Mouse (Mus musculus) intestine, embryonic 15.5 days (tissue): ENCODE data around the gene Knstrn. TPM values are rescaled to one million over a fixed set of nuclear protein-coding genes. Genes with fewer than 3 reads are reported as not detected.

Experiments
- ATAC-seq: fragments of 200-750 bp; cut with Nextera tagmentation; 2 replicates; pipeline ENCODE4 v1.8.0; 2017; ENCODE audit warnings: moderate TSS enrichment, moderate library complexity
- H3K27ac ChIP-seq: fragments of 300-500 bp; sonication (generic); 2 replicates; pipeline ENCODE4 v1.5.1; 2015; ENCODE audit warnings: mild to moderate bottlenecking, inconsistent platforms
- H3K27me3 ChIP-seq: fragments of 300-500 bp; sonication (generic); replicated peaks from 2 replicates; pipeline ENCODE4 v1.6.1; 2015; ENCODE audit warnings: inconsistent platforms
- H3K36me3 ChIP-seq: fragments of 300-500 bp; sonication (generic); 2 replicates; pipeline ENCODE4 v1.6.1; 2015; ENCODE audit warnings: inconsistent platforms
- H3K4me1 ChIP-seq: fragments of 300-500 bp; sonication (generic); replicated peaks from 2 replicates; pipeline ENCODE4 v1.6.1; 2015; ENCODE audit warnings: inconsistent platforms
- H3K4me2 ChIP-seq: fragments of 300-500 bp; sonication (generic); replicated peaks from 2 replicates; pipeline ENCODE4 v1.6.1; 2015; ENCODE audit warnings: mild to moderate bottlenecking, inconsistent platforms
- H3K4me3 ChIP-seq: fragments of 300-500 bp; sonication (generic); replicated peaks from 2 replicates; pipeline ENCODE4 v1.5.1; 2015; ENCODE audit warnings: inconsistent platforms
- H3K9ac ChIP-seq: fragments of 300-500 bp; sonication (generic); 2 replicates; pipeline ENCODE4 v1.6.1; 2015; ENCODE audit warnings: inconsistent platforms
- H3K9me3 ChIP-seq: fragments of 300-500 bp; sonication (generic); 2 replicates; pipeline ENCODE4 v1.6.1; 2016; ENCODE audit warnings: inconsistent platforms
- WGBS: fragments of 180-500 bp; shearing (Covaris S2); methylation state at CpG from one replicate; pipeline ENCODE4 v1.1.7; 2015; 5-methylcytosine and 5-hydroxymethylcytosine counted together
- polyA plus RNA-seq: library from polyadenylated mRNA; unstranded; fragments of >200 nt; fragmentation: Nextera tagmentation; extraction: Ambion mirVana; gene quantifications from 2 replicates; pipeline ENCODE4 v1.2.1, GENCODE M21; 2015

The Knstrn gene
- polyA plus RNA-seq, 1 experiment from 2014 or later = 98.5 TPM

- Histone ChIP-seq H3K4me3 (no peak overlapping the region), H3K9ac (no peak overlapping the region), H3K4me1 (peaks cover 37% of the 10 kb centered on the region), H3K27me3 (peaks cover 62% of the 10 kb centered on the region), H3K27ac (no peak overlapping the region), H3K9me3 (no peaks in the 10 kb centered on the region), H3K4me2 (0 out of 2 replicates have a peak overlapping the region, but pooled peaks have one; percentile 93), H3K36me3 (no peaks in the 10 kb centered on the region)
- 5% methylated on average over 11 of the region's 11 CpGs for WGBS
- no peak for ATAC-seq
These were observed 84.0 kb downstream of the Knstrn start for GRCm38 (mm10) chr2:118897808-118898207.

GRCm38 (mm10) chr2:118898771-118899170 lies 85.0 kb downstream of the Knstrn start:
- no peaks in the 10 kb centered on the region for H3K36me3 ChIP-seq
- peaks cover 64% of the 10 kb centered on the region for H3K27me3 ChIP-seq
- H3K4me1 ChIP-seq = peaks cover 45% of the 10 kb centered on the region
- ATAC-seq = no peak
- no peak overlapping the region for H3K27ac ChIP-seq
- H3K4me2 ChIP-seq = no peak overlapping the region
- 18% methylated on average over 4 of the region's 4 CpGs for WGBS
- no peak overlapping the region for H3K4me3 ChIP-seq
- H3K9me3 ChIP-seq = no peaks in the 10 kb centered on the region
- no peak overlapping the region for H3K9ac ChIP-seq

GRCm38 (mm10) chr2:118899306-118899705 lies 85.5 kb downstream of the Knstrn start:
- Histone ChIP-seq H3K4me2 (no peak overlapping the region), H3K27me3 (peaks cover 64% of the 10 kb centered on the region), H3K27ac (no peak overlapping the region), H3K4me3 (no peak overlapping the region), H3K36me3 (no peaks in the 10 kb centered on the region), H3K9me3 (no peaks in the 10 kb centered on the region), H3K4me1 (peaks cover 45% of the 10 kb centered on the region), H3K9ac (no peak overlapping the region)
- WGBS = 15% methylated on average over 7 of the region's 7 CpGs
- ATAC-seq = no peak

- Histone ChIP-seq H3K4me1 (peaks cover 45% of the 10 kb centered on the region), H3K27me3 (peaks cover 56% of the 10 kb centered on the region), H3K4me2 (peak within 1 kb of the TSS; percentile 99), H3K9ac (peak within 1 kb of the TSS; percentile 37), H3K4me3 (peak within 1 kb of the TSS; percentile 90), H3K36me3 (no peaks in the 10 kb centered on the region), H3K9me3 (no peaks in the 10 kb centered on the region), H3K27ac (no peak within 1 kb of the TSS)
- under 1% methylated on average over 32 of the region's 32 CpGs for WGBS
- no peak for ATAC-seq
These were observed 86.4 kb downstream of the Knstrn start, which contains the start of gene Bahd1 for GRCm38 (mm10) chr2:118899981-118900825. Gene Bahd1 (plus strand): TSS chr2:118900377.

- peak; percentile 0; the same call in 1 of the 2 replicates for ATAC-seq
These were observed 87.0 kb downstream of the Knstrn start for GRCm38 (mm10) chr2:118900826-118901140.

GRCm38 (mm10) chr2:118901175-118902031 lies 87.6 kb downstream of the Knstrn start:
- H3K4me2 ChIP-seq = peak overlapping the region; percentile 99
- H3K27ac ChIP-seq = peak overlapping the region; percentile 85
- H3K4me3 ChIP-seq = peak overlapping the region; percentile 90
- H3K9me3 ChIP-seq = no peaks in the 10 kb centered on the region
- H3K4me1 ChIP-seq = peaks cover 43% of the 10 kb centered on the region
- H3K9ac ChIP-seq = peak overlapping the region; percentile 79
- peaks cover 44% of the 10 kb centered on the region for H3K27me3 ChIP-seq
- peak; percentile 94 for ATAC-seq
- WGBS = under 1% methylated on average over 79 of the region's 120 CpGs
- no peaks in the 10 kb centered on the region for H3K36me3 ChIP-seq

More at GRCm38 (mm10) chr2:118900826-118901140, 87.0 kb downstream of the Knstrn start:
- H3K36me3 ChIP-seq = no peaks in the 10 kb centered on the region
- peak overlapping the region; percentile 90 for H3K4me3 ChIP-seq
- H3K27ac ChIP-seq = no peak overlapping the region
- H3K27me3 ChIP-seq = peaks cover 51% of the 10 kb centered on the region
- H3K9me3 ChIP-seq = no peaks in the 10 kb centered on the region
- H3K4me1 ChIP-seq = peaks cover 45% of the 10 kb centered on the region
- peak overlapping the region; percentile 37 for H3K9ac ChIP-seq
- WGBS = under 1% methylated on average over 11 of the region's 11 CpGs
- H3K4me2 ChIP-seq = peak overlapping the region; percentile 99

- Histone ChIP-seq H3K4me1 (peaks cover 34% of the 10 kb centered on the region), H3K27ac (peak overlapping the region; percentile 85), H3K36me3 (no peaks in the 10 kb centered on the region), H3K9me3 (no peaks in the 10 kb centered on the region), H3K27me3 (peaks cover 35% of the 10 kb centered on the region), H3K9ac (peak overlapping the region; percentile 79), H3K4me3 (peak overlapping the region; percentile 90), H3K4me2 (peak overlapping the region; percentile 99)
- ATAC-seq = peak; percentile 55
- WGBS = under 1% methylated on average over 101 of the region's 106 CpGs
These were observed 88.5 kb downstream of the Knstrn start for GRCm38 (mm10) chr2:118902051-118903025.

GRCm38 (mm10) chr2:118903333-118903741 lies 89.5 kb downstream of the Knstrn start:
- H3K27ac ChIP-seq = no peak overlapping the region
- no peak overlapping the region for H3K9ac ChIP-seq
- WGBS = 13% methylated on average over 10 of the region's 10 CpGs
- no peaks in the 10 kb centered on the region for H3K36me3 ChIP-seq
- H3K4me1 ChIP-seq = peaks cover 27% of the 10 kb centered on the region
- H3K4me3 ChIP-seq = peak overlapping the region; percentile 90; the same call in 1 of the 2 replicates
- no peak for ATAC-seq
- H3K27me3 ChIP-seq = peaks cover 25% of the 10 kb centered on the region
- no peaks in the 10 kb centered on the region for H3K9me3 ChIP-seq
- peak overlapping the region; percentile 99 for H3K4me2 ChIP-seq

Other genes with a start within 250 kb of the Knstrn start
- gene Bub1b, start 215.8 kb upstream of the Knstrn start, polyA plus RNA-seq = 67.9 and 71.5 TPM in 2 replicates
- 1.8 and 1.9 TPM in 2 replicates for gene Pak6, start 150.7 kb upstream of the Knstrn start, polyA plus RNA-seq
- gene Ankrd63, start 110.0 kb upstream of the Knstrn start, polyA plus RNA-seq = 0.30 TPM in 2 replicates
- 1.2 and 1.6 TPM in 2 replicates for gene Plcb2, start 85.6 kb upstream of the Knstrn start, polyA plus RNA-seq
- 21.0 and 23.4 TPM in 2 replicates for gene Inafm2, start 68.2 kb upstream of the Knstrn start, polyA plus RNA-seq
- 1.1 TPM in 2 replicates for gene Ccdc9b, start 51.3 kb upstream of the Knstrn start, polyA plus RNA-seq
- 41.2 and 48.8 TPM in 2 replicates for gene Phgr1, start 41.2 kb upstream of the Knstrn start, polyA plus RNA-seq
- 2.7 TPM in 2 replicates for gene Disp2, start 34.3 kb upstream of the Knstrn start, polyA plus RNA-seq
- gene Ivd, start 48.0 kb downstream of the Knstrn start, polyA plus RNA-seq = 43.7 and 46.2 TPM in 2 replicates
- gene Bahd1, start 86.4 kb downstream of the Knstrn start, polyA plus RNA-seq = 5.1 and 5.4 TPM in 2 replicates
- 21.0 and 21.3 TPM in 2 replicates for gene Chst14, start 112.5 kb downstream of the Knstrn start, polyA plus RNA-seq
- 30.4 and 30.6 TPM in 2 replicates for gene Ccdc32, start 215.4 kb downstream of the Knstrn start, polyA plus RNA-seq
- gene Rpusd2, start 220.8 kb downstream of the Knstrn start, polyA plus RNA-seq = 4.8 and 4.9 TPM in 2 replicates
- gene Knl1, start 233.1 kb downstream of the Knstrn start, polyA plus RNA-seq = 41.9 and 53.7 TPM in 2 replicates